Mouse (Mus musculus): ENCODE measurements at regions not wholly inside any gene's neighbourhood (a gene's known extent, or its start where the extent isn't known, plus 50 kb on each side); places are given as distances from the start of the nearest gene placed in this dataset.

DNA sequence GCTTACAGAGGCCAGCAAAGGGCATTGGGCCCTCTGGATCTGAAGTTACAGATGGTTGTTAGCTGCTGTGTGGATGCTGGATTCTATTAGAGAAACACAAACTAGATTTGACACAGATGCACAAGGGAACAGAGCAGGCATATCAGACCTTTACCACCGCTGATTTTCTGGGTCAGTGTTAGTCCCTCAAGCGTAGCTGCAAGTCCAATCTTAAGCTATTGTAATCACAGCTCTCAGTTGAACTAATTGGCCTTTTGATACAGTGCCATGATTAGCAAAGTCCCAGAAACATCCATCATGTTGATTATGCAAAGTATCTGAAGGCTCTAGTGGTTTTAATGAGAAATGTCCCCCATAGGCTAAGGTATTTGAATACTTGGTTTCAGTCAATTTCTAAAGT, 54.2 kb upstream of the Plppr5 start:
- in situ Hi-C loops (cut with MseI, MboI), result no loop called here

DNA sequence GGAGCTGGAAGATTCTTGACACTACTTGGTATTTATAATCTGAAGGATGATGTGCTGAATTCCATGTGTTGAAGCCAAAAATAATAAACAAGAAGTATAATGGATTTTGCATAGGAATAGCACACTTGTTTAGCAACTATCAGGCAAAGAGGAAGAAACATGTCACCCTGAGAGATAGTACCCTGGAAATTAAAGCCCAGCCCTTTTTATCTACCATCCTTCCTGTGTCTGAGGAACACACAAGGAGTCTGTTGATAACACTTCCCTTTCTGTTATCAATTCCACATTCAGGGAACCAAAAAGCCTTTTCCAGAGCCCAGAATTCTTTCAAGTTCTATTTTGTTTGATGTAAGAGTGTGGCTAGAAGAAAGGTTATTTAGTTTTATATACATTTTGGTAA, 66.5 kb upstream of the Plppr5 start:
- in situ Hi-C loops (cut with MseI, MboI), result no loop called here

DNA sequence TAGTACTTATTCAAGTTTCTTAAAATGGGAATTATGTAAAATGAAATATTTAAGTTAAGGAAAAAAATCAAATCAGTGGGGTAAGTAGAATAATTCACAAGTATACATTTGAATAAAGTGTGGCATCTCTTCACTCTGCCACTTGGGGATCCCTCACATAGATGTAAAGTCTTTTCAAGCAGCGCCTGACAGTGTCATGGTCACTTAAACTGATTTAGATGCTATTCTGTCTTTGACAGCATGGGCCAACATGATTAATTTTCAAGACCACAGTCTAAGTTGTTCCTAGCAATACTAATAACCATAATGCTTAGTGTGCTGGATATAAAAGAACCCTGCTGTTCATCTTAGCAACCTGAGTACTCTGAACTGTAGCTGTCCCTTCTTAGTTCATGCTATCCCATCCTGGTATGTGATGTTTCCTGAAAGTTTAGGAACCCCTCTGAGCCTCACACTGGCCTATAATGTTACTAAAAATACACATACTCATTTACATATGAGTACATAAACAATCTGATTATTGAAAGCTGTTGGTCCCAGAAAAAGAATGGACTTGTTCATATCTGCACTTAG, 68.4 kb upstream of the Plppr5 start:
- in situ Hi-C loops (cut with MseI, MboI), result no loop called here

DNA sequence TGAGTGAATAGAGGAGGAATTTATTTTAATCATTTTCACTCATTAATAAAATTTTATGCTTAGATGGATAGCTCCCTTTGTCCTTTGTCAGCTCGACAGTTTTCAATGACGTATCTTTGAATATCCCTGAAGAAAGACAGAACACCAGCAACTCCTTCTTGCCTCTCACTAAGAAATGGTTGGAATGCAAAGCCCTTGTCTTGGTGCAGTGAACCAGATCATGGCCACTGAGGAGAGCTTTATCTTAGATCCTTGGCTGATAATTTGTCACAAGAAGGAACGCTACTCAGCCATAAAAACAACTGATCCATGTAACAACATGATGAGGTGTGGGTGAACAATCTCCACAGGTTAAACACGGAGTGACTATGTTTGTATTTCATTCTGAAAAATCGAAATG, 73.5 kb upstream of the Plppr5 start:
- in situ Hi-C loops (cut with MseI, MboI), result no loop called here

DNA sequence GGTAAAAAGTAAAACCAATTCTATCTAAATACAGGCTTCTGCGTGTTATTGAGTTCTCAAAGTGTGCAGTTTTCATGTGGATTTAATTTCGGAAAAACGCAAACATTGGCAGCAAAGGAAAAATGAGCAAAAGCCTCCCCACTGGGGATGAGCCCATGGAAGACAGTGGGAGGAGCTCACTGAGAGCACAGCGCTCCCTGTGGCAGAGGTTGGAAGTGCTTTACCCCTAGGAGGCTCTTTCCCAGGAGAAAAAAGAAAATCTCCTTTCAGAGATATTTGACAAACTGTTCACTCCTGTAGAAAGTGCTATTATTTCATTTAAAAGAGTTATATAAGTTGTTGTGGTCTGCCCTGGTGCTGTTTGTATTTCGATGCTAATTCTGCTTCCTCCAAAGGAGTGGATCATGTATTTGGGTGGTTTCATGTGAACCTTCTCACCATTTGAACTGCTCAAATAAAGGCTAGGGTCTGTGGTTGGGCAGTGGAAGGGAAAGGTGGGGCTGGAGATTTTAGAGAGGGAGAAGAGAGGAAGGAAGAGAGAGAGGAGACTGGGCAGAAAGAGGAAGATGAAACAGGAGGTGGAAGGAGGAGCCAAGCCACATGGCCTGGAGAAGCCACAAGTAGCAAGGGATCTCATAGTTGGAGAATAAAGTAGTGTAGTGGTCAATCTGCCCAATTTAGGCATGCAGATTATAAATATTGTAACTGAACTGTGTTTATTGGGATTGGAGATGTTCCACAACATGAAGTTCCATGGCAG, 76.3 kb upstream of the Plppr5 start:
- in situ Hi-C loops (cut with MseI, MboI), result no loop called here

DNA sequence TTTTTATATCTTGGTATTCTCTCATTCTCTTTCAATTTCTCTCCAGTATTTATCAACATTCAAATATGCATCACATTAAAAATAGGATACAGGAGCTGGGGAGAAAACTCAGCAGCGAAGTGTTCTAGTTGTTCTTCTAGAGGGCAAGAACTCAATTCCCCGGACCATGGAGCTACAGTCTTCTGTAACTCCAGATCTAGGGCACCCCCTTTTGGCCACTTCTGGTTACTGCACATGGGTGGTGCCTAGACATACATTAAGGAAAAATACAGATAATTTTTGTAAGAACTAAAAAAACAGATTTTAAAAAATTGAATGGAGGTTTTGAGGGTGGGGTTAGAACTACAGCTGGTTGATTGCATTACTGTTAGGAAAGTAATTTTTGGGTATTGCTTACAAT, 80.5 kb upstream of the Plppr5 start:
- in situ Hi-C loops (cut with MseI, MboI), result no loop called here

DNA sequence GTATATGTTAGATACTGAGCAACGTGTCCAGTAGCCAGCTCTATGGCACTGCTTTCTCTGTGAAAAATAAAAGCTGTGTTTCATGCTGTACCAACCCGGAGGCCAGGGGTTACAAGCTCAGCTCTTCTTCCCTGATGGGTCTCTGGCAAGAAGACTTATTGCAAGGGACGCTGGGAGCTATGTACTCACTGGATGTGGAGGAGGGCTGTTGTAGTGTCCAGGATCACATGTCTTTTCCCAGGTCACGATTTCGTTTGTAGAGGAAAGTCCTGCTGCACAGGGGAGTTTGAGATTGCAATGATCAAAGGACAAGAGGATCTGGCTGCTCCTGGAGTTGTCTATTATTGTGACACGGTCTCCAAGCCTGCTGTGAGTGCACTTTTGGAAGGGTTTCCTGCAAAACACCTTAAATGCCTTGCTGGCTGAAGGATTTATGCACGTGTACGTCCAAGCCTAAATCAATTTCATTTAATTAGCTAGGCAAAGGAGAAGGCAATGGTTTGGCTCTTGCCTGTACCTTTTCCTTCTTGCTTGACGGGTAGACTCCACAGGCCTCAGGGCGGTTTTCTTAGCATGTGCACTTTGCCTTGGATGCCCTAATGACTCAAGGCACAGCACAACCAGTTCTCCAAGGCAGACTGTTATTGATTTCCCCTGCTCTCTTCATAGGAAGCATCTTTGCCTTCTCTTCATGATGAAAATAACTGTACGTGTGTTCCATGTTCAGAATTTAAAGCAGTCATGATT, 87.2 kb upstream of the Plppr5 start:
- in situ Hi-C loops (cut with MseI, MboI), result no loop called here

DNA sequence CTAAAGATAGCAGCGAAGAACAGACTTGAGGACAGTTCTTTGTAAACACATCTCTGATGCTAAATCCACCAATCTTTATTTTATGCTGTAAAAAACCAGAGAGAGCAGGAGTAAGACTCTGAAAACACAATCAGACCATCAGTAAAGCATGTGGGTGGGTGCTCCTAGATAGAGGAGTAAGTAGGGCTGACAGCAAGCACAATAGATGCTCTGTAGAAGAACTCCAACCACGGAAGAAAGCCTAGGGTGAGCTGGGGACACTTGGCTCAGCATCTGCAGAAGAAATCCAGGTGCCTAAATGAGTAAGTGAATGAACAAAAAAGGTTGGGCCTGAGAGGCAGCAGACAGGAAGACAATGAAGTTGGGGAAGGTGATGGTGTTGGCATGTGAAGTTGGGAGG, 88.3 kb upstream of the Plppr5 start:
- in situ Hi-C loops (cut with MseI, MboI), result no loop called here

DNA sequence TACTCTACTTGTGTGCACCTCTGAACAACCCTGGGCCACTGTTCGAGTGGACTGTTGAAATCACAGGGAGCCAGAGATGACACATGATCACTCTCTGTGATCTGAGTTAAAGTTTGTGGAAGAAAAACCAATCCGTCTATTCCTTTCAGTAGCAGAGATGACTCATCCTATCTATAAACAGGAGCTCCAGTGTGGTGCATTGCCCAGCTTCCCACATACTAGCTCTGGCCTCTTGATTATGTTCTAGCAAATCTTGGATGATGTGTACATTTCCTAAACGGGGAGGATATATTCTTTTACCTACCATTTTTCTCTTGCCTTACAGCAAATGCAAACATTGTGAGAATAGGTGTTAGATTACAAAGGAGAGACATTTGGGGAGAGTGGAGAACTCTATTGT, 94.5 kb upstream of the Plppr5 start:
- in situ Hi-C loops (cut with MseI, MboI), result no loop called here

DNA sequence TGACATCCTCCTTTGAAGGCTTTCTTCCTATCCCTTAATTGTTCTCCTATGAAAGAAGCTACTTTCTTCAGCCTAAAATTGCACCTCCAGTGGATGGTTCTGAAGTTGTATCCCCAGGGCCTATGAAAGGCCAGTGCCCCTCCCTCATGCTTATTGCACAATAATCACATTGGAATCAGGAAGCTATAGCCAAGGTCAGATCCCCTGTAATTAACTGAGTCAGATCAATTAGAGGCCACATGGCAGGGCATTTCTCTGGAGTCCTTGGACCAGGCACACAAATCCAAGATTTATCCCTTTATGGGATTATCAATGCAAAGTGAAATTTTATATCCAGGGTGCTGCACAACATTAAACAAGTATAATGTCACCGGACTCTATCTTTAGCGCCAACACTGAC, 98.8 kb upstream of the Plppr4 start:
- in situ Hi-C loops (cut with MseI, MboI), result no loop called here

DNA sequence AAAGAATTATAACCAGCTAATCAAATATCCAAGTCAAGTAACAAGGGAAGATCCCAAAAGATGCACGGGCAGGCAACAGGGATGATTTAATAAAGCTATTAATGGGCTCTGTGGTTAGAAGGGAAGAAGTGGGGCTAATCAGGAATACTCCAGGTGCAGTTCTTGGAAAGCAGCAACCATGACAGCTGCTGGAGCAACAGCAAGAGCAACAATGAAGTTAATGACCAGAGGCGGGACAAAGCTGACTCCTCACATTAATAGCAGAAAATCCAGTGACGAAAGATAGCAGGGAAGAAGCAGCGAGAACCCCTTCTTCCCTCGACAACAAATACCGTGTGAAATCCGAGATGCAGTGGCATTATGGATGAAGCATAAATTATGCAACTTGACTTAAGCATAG, 89.9 kb upstream of the Plppr4 start:
- in situ Hi-C loops (cut with MseI, MboI), result no loop called here

DNA sequence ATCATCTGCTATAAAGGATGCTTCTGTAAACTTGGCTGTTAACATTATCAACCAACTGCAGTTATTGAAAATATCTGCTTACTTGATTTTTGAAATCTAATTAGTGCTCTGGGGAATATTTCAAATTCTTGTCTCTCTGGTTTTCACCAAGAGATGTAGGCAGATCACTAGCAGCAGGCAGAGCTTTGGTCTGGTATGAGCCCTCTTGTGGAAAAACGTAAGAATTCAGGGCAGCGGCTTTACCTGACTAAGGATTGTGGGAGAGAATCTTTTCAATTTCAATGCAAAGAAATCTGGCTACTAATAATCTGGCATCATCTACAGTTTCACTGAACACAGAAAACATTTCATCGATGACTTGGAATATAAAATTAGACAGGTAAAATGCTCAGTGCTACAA, 81.2 kb upstream of the Plppr4 start:
- in situ Hi-C loops (cut with MseI, MboI), result loop anchor here (25.0 kb wide), 1 partner anchor 530 kb away; no protein-coding TSS in a partner anchor

DNA sequence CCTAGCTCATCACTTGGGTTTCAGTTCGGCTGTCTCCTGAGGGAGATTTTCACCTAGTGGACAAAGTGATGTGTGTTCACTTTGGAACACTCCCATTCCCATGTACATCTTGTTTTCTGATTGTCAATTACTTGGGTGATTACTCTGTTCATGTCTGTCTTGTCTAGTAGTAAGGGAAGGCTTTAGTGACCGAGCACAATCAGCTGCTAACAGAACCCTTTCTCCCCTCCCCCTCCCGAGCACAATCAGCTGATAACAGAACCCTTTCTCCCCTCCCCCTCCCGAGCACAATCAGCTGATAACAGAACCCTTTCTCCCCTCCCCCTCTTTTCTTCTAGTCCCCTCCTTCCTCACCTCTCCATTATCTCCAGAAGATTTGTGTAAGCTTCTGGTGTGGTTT, 79.6 kb upstream of the Plppr4 start:
- in situ Hi-C loops (cut with MseI, MboI), result loop anchor here (25.0 kb wide), 1 partner anchor 528 kb away; no protein-coding TSS in a partner anchor

DNA sequence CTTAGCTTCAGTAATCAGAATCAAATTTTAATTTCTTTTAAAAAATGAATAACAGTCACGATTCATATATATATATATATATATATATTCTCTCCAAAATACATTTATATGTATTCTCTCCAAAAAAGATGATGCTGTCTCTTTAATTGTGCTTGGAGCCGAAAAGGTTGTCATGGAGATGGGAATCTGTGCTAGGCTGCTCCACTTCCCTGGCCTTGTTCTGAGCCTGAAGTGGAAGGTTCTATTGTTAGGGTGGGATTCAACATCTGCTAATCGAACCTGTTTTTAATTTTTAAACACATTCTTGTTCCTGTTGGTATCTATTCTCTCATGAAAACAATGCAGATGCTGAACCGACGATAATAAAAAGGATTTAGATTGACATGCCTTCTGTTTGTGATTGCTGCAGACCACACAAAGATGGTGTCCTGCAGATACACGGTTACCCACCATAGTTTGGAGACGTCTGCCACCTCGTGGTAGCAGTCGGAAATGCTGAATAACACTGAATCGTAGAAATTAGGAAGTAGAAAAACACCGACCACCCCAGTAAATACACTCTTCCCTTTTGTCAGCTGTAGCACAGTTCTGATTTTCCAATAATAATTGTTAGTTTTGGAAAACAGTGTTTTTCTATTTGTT, 77.9 kb upstream of the Plppr4 start:
- in situ Hi-C loops (cut with MseI, MboI), result loop anchor here (5.0 to 25.0 kb wide), 3 partner anchors 314 to 526 kb away; no protein-coding TSS in a partner anchor

DNA sequence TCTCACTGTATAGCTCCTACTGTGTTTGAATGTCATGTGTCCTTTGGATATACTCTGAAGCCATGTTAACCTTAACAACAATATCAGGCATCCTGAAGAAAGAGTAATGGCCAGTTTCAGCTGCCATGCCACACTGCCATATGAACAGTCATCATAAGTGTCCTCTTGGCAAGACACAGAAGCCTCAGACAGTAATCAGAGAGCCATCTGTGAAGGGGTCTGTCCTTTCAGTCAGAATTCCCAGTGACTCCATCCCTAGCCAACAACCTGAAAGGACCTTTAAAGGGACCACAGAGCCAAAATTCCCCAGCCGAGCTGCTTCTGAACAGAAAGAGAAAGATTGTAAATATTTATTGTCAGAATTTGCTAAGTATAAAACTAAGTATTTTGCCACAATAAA, 63.9 kb upstream of the Plppr4 start:
- in situ Hi-C loops (cut with MseI, MboI), result no loop called here

DNA sequence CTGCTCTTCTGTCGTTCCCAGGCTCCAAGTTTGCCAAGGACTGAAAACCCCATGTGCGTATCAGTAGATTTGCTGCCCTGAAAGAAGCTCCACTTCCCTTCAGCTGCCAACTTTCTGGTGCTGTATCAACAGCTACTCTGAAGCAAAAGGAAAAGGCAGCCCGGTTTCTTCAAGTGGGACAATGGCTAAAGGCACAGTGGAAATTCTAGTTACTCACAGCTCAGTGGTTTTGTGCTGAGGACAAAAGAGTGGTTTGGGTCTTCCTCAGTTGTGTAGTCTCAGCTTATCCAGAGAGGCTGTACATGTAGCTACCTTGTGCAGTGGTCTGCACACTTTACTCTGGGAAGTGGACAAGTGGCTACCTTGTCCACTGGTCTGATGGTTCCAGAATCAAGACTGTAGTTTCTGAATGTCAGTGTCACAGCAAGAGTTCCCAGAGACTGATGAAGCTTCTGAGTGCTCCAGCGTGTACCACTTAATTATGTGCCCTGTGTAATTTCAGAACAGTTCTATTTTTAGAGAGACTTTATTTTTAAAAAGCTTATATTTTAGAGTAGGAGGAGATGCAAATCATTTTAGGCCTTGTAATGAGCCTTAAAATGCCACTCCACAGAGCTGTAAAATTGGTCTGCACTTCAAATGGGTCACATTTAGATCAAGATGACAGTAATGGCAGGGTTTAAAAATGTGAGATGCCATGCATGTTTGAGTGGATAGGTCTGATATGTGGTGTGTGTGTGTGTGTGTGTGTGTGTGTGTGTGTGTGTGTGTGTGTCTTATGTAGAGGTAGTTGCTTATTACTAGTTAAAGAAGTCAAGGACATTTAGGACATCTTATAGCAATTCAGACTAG, 52.4 kb upstream of the Plppr4 start:
- in situ Hi-C loops (cut with MseI, MboI), result no loop called here
